Mouse (Mus musculus) liver, adult 2 months (tissue): ENCODE measurements around the gene Zfp652. TPM values are rescaled to one million over a fixed set of nuclear protein-coding genes. Genes with fewer than 3 reads are reported as not detected.

ENCODE experiments used
- DNase-seq: peaks from one replicate; pipeline ENCODE4 v3.0.0-alpha.2; 2011; ENCODE audit warnings: low read depth, low spot score; ENCODE audit errors: extremely low read depth
- H3K27ac ChIP-seq: fragments of 200-500 bp; replicated peaks from 2 replicates; pipeline ENCODE4 v1.5.1; 2012; ENCODE audit warnings: low read depth, mild to moderate bottlenecking, control low read depth, inconsistent platforms, low read length; ENCODE audit not compliant: insufficient read depth
- H3K27me3 ChIP-seq: fragments of 200-500 bp; 2 replicates; pipeline ENCODE4 v1.6.1; 2012; ENCODE audit warnings: mild to moderate bottlenecking, moderate library complexity, low read length, inconsistent platforms; ENCODE audit not compliant: control insufficient read depth, insufficient read depth
- H3K36me3 ChIP-seq: fragments of 200-500 bp; 2 replicates; pipeline ENCODE4 v1.6.1; 2012; ENCODE audit warnings: low read length, inconsistent platforms; ENCODE audit not compliant: control insufficient read depth, insufficient read depth
- H3K4me1 ChIP-seq: fragments of 200-500 bp; 2 replicates; pipeline ENCODE4 v1.6.1; 2011; ENCODE audit warnings: low read length; ENCODE audit not compliant: control insufficient read depth, insufficient read depth
- H3K4me3 ChIP-seq: fragments of 200-500 bp; 2 replicates; pipeline ENCODE4 v1.5.1; 2011; ENCODE audit warnings: low read depth, mild to moderate bottlenecking, control low read depth, low read length, moderate library complexity; ENCODE audit not compliant: insufficient read depth
- H3K79me2 ChIP-seq: fragments of 200-500 bp; 2 replicates; pipeline ENCODE4 v1.6.1; 2012; ENCODE audit warnings: inconsistent platforms, mild to moderate bottlenecking, low read length, moderate library complexity; ENCODE audit not compliant: control insufficient read depth, insufficient read depth
- H3K9ac ChIP-seq: fragments of 200-500 bp; 2 replicates; pipeline ENCODE4 v1.6.1; 2012; ENCODE audit warnings: low read depth, mild to moderate bottlenecking, control low read depth, inconsistent platforms, low read length
- CTCF ChIP-seq: fragments of 200-500 bp; IDR thresholded peaks from 2 replicates; pipeline ENCODE4 v1.5.1; 2011; ENCODE audit warnings: low read depth, low read length, control low read depth
- POLR2A ChIP-seq: fragments of 200-500 bp; IDR thresholded peaks from 2 replicates; pipeline ENCODE4 v1.6.1; 2011; ENCODE audit warnings: low read length, control low read depth; ENCODE audit not compliant: insufficient read depth; ENCODE audit errors: extremely low read depth
- WGBS: fragments of 180-500 bp; shearing (Covaris S2); methylation state at CpG from one replicate; pipeline ENCODE4 v1.1.7; 2018; 5-methylcytosine and 5-hydroxymethylcytosine counted together
- polyA plus RNA-seq: library from polyadenylated mRNA; depleted of rRNA; stranded (reverse); fragments of >200 nt; gene quantifications from 2 replicates; pipeline ENCODE4 v1.2.3, GENCODE M21; 2012
- total RNA-seq: library from RNA; depleted of rRNA; stranded (reverse); fragments of >200 nt; gene quantifications from 2 replicates; pipeline ENCODE4 v1.2.3, GENCODE M21; 2014

Zfp652 gene
- total and polyA plus RNA-seq, 2 experiments, result 9.1 to 11.1 TPM

GRCm38 (mm10) chr11:95807884-95808283, 95.4 kb downstream of the Zfp652 start:
- Histone ChIP-seq H3K36me3 (no peaks in the 10 kb centered on the region), H3K4me1 (no peaks in the 10 kb centered on the region), H3K4me3 (no peak overlapping the region), H3K27ac (no peak overlapping the region), H3K9ac (no peak overlapping the region), H3K27me3 (no peaks in the 10 kb centered on the region), H3K79me2 (no peaks in the 10 kb centered on the region)
- DNase-seq, result no peak
- 97% methylated on average over 5 of the region's 5 CpGs for WGBS
- TF ChIP-seq POLR2A, result no peak
- TF ChIP-seq CTCF, result no peak

GRCm38 (mm10) chr11:95808448-95809011, 96.1 kb downstream of the Zfp652 start:
- WGBS, result 89% methylated on average over 5 of the region's 5 CpGs
- Histone ChIP-seq H3K9ac (no peak overlapping the region), H3K36me3 (no peaks in the 10 kb centered on the region), H3K4me1 (no peaks in the 10 kb centered on the region), H3K27me3 (no peaks in the 10 kb centered on the region), H3K4me3 (no peak overlapping the region), H3K79me2 (no peaks in the 10 kb centered on the region), H3K27ac (no peak overlapping the region)
- TF ChIP-seq POLR2A, result no peak
- TF ChIP-seq CTCF, result no peak
- DNase-seq, result no peak

GRCm38 (mm10) chr11:95809603-95810002, 97.1 kb downstream of the Zfp652 start:
- H3K9ac ChIP-seq, result no peak overlapping the region
- no peak for DNase-seq
- H3K4me1 ChIP-seq, result no peaks in the 10 kb centered on the region
- TF ChIP-seq CTCF, result no peak
- no peak for TF ChIP-seq POLR2A
- WGBS, result 74% methylated on average over 5 of the region's 5 CpGs
- H3K27ac ChIP-seq, result no peak overlapping the region
- H3K4me3 ChIP-seq, result no peak overlapping the region
- H3K27me3 ChIP-seq, result no peaks in the 10 kb centered on the region
- H3K79me2 ChIP-seq, result no peaks in the 10 kb centered on the region
- H3K36me3 ChIP-seq, result no peaks in the 10 kb centered on the region

GRCm38 (mm10) chr11:95810828-95811227, 98.4 kb downstream of the Zfp652 start:
- no peak overlapping the region for H3K9ac ChIP-seq

GRCm38 (mm10) chr11:95811741-95812140, 99.3 kb downstream of the Zfp652 start:
- no peak overlapping the region for H3K27ac ChIP-seq
- 93% methylated on average over 6 of the region's 6 CpGs for WGBS
- no peak for TF ChIP-seq POLR2A
- TF ChIP-seq CTCF, result no peak
- H3K9ac ChIP-seq, result no peak overlapping the region
- peaks cover 4% of the 10 kb centered on the region; the same call in 1 of the 2 replicates for H3K4me1 ChIP-seq
- no peaks in the 10 kb centered on the region for H3K27me3 ChIP-seq
- H3K4me3 ChIP-seq, result no peak overlapping the region
- no peaks in the 10 kb centered on the region for H3K79me2 ChIP-seq
- no peaks in the 10 kb centered on the region for H3K36me3 ChIP-seq
- no peak for DNase-seq

More at GRCm38 (mm10) chr11:95810828-95811227, 98.4 kb downstream of the Zfp652 start:
- Histone ChIP-seq H3K79me2 (no peaks in the 10 kb centered on the region), H3K4me3 (no peak overlapping the region), H3K27me3 (no peaks in the 10 kb centered on the region), H3K27ac (no peak overlapping the region), H3K4me1 (peaks cover 4% of the 10 kb centered on the region; the same call in 1 of the 2 replicates), H3K36me3 (no peaks in the 10 kb centered on the region)
- 72% methylated on average over 7 of the region's 7 CpGs for WGBS
- no peak for TF ChIP-seq POLR2A
- TF ChIP-seq CTCF, result no peak
- DNase-seq, result no peak

- no peak for DNase-seq
- Histone ChIP-seq H3K79me2 (no peaks in the 10 kb centered on the region), H3K4me1 (peaks cover 4% of the 10 kb centered on the region; the same call in 1 of the 2 replicates), H3K27ac (no peak overlapping the region), H3K36me3 (no peaks in the 10 kb centered on the region), H3K27me3 (no peaks in the 10 kb centered on the region), H3K9ac (no peak overlapping the region), H3K4me3 (no peak overlapping the region)
- TF ChIP-seq POLR2A (no peak), CTCF (no peak)
- WGBS, result 89% methylated on average over 4 of the region's 4 CpGs
Observed at GRCm38 (mm10) chr11:95812224-95812623, 99.8 kb downstream of the Zfp652 start.
